Mouse (Mus musculus) brain, embryonic 14.5 days (tissue): ENCODE results near the gene Sox6.

Experiments
- CTCF ChIP-seq: fragments of 200-500 bp; IDR thresholded peaks from 2 replicates; pipeline ENCODE4 v1.5.1; 2012; ENCODE audit warnings: inconsistent platforms, mild to moderate bottlenecking, moderate library complexity, borderline replicate concordance; ENCODE audit not compliant: insufficient read depth, insufficient read length; ENCODE audit errors: extremely low read depth
- POLR2A ChIP-seq: fragments of 200-500 bp; IDR thresholded peaks from 2 replicates; pipeline ENCODE4 v1.6.1; 2012; ENCODE audit warnings: mild to moderate bottlenecking, inconsistent platforms, borderline replicate concordance; ENCODE audit not compliant: poor library complexity, insufficient read depth, insufficient read length, severe bottlenecking; ENCODE audit errors: extremely low read depth

DNA sequence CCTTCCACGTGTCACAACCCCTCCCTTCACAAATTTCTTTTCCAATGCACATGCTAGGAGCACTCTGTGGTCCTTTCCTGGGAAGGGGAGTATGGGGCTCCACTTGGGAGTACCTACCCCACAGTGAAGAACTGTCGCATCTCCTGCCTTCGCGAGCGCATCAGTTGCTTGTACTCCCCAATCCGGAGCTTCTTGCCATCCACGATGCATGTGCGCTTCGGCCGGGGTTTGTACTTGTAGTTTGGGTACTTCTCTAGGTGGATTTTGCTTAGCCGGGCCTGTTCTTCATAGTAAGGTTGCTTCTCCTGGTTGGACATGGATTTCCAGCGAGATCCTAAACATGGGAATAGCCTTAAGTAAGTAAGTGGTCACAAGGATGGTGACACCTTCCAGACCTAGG is 552.2 kb downstream of the Sox6 start:
- TF ChIP-seq POLR2A (no peak), CTCF (no peak)
